Mouse (Mus musculus): ENCODE data around the gene Kirrel.
A peak's percentile ranks its signal among the peaks of the same experiment; 100 is the strongest.

The Kirrel gene

GRCm38 (mm10) chr3:87174096-87174768 is at the start of gene Kirrel:
Gene Kirrel, minus strand, starts transcription at chr3:87174747.
- DNase-seq: peak; percentile 83

GRCm38 (mm10) chr3:87223636-87224035 is 49.1 kb upstream of the Kirrel start:
- DNase-seq: no peak

- no peak for DNase-seq
Measured at GRCm38 (mm10) chr3:87222346-87222745, 47.8 kb upstream of the Kirrel start.

- no peak for DNase-seq
Measured at GRCm38 (mm10) chr3:87215176-87215575, 40.6 kb upstream of the Kirrel start.

GRCm38 (mm10) chr3:87214221-87214864 is 39.8 kb upstream of the Kirrel start:
- no peak for DNase-seq

- DNase-seq: no peak
Measured at GRCm38 (mm10) chr3:87206336-87207075, 32.0 kb upstream of the Kirrel start.

- DNase-seq: peak; percentile 23
Measured at GRCm38 (mm10) chr3:87196637-87197036, 22.1 kb upstream of the Kirrel start.

- DNase-seq: no peak
Measured at GRCm38 (mm10) chr3:87195041-87195440, 20.5 kb upstream of the Kirrel start.

- DNase-seq: no peak
Measured at GRCm38 (mm10) chr3:87194591-87194990, 20.0 kb upstream of the Kirrel start.

GRCm38 (mm10) chr3:87193756-87194155 is 19.2 kb upstream of the Kirrel start:
- DNase-seq: no peak

GRCm38 (mm10) chr3:87193352-87193751 is 18.8 kb upstream of the Kirrel start:
- no peak for DNase-seq

GRCm38 (mm10) chr3:87176687-87177086 is 2.1 kb upstream of the Kirrel start:
- no peak for DNase-seq

- DNase-seq: no peak
Measured at GRCm38 (mm10) chr3:87175438-87175815, 880 bp upstream of the Kirrel start.

- no peak for DNase-seq
Measured at GRCm38 (mm10) chr3:87174769-87175437, 356 bp upstream of the Kirrel start.

- DNase-seq: no peak
Measured at GRCm38 (mm10) chr3:87173486-87174085, 961 bp downstream of the Kirrel start.

- no peak for DNase-seq
Measured at GRCm38 (mm10) chr3:87173103-87173444, 1.5 kb downstream of the Kirrel start.

- no peak for DNase-seq
Measured at GRCm38 (mm10) chr3:87172351-87173102, 2.0 kb downstream of the Kirrel start.

GRCm38 (mm10) chr3:87171201-87172100 is 3.1 kb downstream of the Kirrel start:
- DNase-seq: no peak

- DNase-seq: no peak
Measured at GRCm38 (mm10) chr3:87169402-87170015, 5.0 kb downstream of the Kirrel start.

GRCm38 (mm10) chr3:87168756-87169155 is 5.8 kb downstream of the Kirrel start:
- no peak for DNase-seq

GRCm38 (mm10) chr3:87167621-87168020 is 6.9 kb downstream of the Kirrel start:
- no peak for DNase-seq

Data from kidney, postnatal 14 days (tissue).